Mouse (Mus musculus): ENCODE measurements around the gene Cep350.
"Not testable (repeated sequence)": the region's sequence is repeated elsewhere in the genome, so short reads cannot be mapped to it uniquely, and the experiment has no call there.

Gene Cep350

DNA sequence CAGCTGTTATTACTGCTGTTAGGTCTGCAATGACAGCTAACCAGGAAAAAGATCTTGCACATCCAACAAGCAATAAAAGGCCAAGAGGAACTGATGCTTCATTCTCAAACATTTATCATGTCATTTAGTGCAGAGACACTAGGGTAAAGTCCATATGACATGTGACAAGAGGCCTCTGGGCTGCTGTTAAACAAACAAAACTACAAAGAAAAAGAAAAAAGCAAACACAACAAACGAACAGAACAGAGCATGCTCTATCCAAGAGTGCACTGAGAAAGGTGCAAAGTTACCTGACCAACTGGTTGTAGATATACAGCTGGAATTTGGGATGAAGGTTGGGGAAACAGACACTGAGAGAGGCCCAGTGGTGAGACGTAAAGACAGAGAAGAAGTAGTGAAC is 86.2 kb downstream of the Cep350 start:
- no peak for DNase-seq (ENCODE audit: low read depth)

- DNase-seq (ENCODE audit: low read depth), result not testable (repeated sequence)
Observed at GRCm38 (mm10) chr1:155882646-155883231, 90.3 kb downstream of the Cep350 start.

GRCm38 (mm10) chr1:155879596-155879995 is 93.5 kb downstream of the Cep350 start:
- DNase-seq (ENCODE audit: low read depth), result no peak

GRCm38 (mm10) chr1:155862967-155863366 is 110.1 kb downstream of the Cep350 start:
- DNase-seq (ENCODE audit: low read depth), result peak; percentile 46

GRCm38 (mm10) chr1:155854926-155855702 is 117.9 kb downstream of the Cep350 start:
- DNase-seq (ENCODE audit: low read depth), result no peak

GRCm38 (mm10) chr1:155853009-155853408 is 120.0 kb downstream of the Cep350 start:
- DNase-seq (ENCODE audit: low read depth), result no peak

DNA sequence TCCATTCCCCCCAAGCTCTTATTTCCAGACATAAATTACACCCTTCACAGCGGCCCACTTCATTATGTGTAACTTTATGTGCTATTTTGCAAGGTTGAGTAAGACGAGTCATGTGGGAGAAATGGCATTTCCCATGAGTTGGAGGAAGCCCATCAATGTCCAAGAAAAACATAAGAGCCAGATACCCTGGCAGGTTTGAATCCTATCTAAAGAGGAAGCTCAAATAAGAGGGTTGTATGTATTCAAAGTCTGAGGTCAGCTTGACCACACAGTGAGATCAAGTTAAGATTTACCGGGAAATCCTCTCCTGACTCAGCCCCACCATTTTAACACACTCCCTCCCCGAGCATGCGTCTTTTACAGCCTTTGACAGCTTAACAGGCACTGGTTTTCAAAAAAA is 128.8 kb downstream of the Cep350 start:
- DNase-seq (ENCODE audit: low read depth), result peak; percentile 72

DNA sequence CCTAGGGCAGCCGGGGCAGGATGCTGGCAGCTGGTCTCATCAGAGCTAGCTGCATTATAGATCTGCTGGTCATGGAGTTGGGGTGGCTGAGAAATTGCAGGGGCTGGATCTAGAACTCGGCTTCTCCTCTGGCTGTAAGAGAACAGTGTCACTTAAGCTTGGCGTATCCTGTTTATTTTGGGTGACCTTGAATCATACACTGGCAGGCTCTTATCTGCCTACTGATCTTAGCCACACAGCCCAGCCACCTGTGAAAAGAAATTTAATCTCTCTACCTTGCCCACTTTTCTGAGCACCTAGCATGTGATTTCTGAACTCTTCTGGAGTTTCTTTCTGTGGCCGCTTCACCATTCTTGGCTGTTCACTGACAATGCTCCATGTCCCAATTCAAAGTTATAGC is 129.5 kb downstream of the Cep350 start:
- no peak for DNase-seq (ENCODE audit: low read depth)

- no peak for DNase-seq (ENCODE audit: low read depth)
Observed at GRCm38 (mm10) chr1:155835667-155836066, 137.4 kb downstream of the Cep350 start.

GRCm38 (mm10) chr1:155833610-155834009 is 139.4 kb downstream of the Cep350 start:
- DNase-seq (ENCODE audit: low read depth), result no peak

DNA sequence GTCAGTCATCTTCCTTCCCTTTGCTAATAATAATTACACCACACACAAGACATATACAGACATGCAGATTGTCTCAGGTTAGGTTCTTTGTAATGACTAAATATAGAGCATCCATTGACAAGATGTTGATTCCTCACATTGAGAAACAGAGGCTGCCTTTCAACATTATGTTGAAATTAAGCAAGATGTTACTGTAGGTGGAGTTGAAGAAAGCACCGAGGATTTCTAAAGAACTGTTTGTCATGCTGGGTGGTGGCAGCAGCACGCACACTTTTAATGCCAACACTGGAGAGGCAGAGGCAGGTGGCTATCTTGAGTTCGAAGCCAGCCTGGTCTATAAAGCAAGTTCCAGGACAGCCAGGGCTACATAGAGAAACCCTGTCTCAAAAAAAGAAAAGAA is 141.1 kb downstream of the Cep350 start:
- DNase-seq (ENCODE audit: low read depth), result no peak

DNA sequence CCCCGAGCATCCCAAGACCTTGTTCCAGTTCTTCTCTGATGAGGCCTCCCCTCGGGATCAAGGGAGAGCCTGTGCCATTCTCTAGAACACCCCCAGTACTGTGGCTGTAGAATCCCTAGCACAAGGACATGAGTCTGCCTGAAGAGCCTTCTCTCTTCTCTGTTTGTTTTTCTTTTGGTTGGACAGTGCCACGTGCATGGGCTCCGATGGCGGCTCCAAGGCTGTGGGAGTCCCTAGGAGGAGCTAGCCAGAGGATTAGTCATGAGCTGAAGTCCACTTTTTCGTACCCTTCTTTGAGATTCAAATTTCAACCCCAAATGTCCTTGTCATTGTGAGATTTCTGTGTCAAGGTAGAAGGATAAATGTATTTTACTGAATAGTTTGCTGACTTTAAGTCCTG is 142.2 kb downstream of the Cep350 start:
- DNase-seq (ENCODE audit: low read depth), result no peak

- no peak for DNase-seq (ENCODE audit: low read depth)
Observed at GRCm38 (mm10) chr1:155827703-155828295, 145.3 kb downstream of the Cep350 start.

DNA sequence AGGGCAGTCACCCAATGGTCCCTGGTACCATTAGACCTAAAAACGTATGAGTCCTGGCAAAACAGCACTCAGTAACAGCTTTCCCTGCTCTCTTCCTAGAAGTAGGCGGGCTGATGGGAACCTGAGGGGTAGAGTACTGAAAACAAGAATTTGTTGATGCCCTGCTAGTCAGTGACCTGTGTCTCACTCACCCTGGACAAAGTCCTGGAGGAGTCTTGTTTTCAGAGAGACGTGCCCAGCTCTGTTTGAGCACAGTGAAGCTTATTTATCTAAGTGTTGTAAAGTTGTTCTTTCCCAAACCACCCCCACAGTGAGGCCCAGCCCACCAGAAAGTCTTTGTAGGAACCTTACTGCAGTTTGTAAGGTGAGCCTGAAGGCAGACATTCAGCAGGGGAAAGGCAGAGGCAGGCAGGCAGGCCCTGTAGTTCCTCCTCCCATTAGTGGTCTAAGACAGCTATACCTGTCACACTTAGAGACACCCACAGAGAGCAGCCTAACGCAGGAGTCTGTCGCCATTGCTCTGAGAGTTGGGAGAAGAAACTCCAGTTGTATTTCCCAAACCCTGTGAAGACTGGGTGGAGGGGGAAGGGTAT is 146.2 kb downstream of the Cep350 start:
- DNase-seq (ENCODE audit: low read depth), result no peak

GRCm38 (mm10) chr1:155825940-155826716 is 146.9 kb downstream of the Cep350 start:
- no peak for DNase-seq (ENCODE audit: low read depth)

DNA sequence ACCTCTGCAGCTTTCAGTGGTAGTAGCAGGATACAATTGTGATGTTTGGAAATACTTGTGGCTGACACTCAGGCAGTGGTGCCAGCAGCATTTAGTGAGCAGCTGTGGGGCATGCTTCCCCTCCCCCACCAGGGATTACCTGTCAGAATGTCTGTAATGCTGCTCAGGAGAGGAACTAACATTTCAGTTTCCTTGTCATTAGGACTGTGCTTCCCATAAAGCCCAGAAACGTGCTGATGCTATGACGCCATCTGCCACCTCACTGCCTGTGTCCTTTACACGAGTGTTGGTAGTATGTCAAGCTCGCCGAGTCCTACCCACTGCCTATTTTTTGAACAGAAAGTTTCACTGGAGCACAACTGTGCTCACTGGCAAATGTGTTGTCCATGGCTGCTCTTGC is 152.4 kb downstream of the Cep350 start:
- no peak for DNase-seq (ENCODE audit: low read depth)

DNA sequence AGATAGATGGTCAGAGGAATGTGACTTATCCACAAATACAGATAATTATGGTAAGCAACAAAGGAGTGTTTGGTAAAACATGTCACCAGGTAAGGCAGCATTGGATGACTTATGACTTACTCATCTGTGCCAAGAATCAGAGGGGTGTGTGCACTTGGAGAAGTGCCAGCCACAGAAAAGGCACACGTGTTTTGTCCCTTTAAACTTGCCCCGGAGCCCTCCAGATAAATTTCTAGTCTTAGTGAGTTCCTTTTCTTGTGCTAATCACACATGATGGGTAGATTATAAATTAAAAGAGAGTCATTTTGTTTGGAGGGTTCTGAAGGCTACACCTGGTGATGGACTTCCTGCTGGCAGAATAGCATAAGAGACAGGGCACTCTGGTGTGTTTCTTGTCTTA is 156.9 kb downstream of the Cep350 start:
- no peak for DNase-seq (ENCODE audit: low read depth)

DNA sequence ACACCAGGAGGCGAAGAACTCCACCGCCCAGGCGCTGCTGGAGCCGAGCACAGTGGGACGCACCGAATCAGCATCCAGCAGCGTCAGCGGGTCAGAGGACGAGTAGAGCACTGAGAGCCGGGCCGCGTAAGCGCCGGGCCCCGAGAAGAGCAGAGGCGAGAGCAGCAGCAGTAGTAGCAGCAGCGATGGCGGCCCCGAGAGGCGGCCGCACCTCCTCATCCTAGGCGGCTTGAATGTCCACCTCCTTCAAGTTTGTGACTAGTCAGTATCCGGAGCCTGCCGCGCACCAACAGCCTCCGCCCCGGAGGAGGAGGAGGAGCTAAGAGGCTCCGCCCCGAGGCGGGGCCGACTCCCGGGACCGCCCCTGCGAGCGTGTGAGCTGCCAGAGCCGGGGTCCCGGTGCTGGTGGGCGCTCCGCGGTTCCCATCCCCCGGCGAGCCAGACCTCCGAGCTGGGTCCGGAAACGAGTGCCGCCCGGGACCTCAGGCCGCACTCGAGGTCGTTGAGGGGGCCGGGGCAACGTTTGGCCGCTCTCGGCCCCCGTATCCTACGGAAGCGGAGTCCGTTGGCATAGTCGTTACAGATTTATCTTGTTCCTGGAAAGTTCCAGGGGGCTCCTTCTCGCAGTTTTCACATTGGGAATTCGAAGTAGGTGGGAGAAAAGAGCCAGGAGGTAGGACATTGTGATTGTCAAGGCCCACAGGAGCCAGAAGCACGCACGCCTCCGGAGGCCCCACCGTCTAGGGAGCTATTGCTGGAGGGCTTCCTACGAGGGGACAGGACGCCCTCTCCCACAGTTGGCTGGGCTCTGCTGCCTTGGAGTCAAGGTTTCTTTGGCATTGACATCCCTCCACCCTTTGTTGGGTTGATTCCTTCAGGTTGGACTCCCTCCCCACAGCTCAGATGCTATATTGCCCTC is 160.2 kb downstream of the Cep350 start, which contains the start of gene Qsox1:
Gene Qsox1, minus strand, starts transcription at position 309 of the 919 bp plus-strand sequence.
- DNase-seq (ENCODE audit: low read depth), result peak; percentile 95

DNA sequence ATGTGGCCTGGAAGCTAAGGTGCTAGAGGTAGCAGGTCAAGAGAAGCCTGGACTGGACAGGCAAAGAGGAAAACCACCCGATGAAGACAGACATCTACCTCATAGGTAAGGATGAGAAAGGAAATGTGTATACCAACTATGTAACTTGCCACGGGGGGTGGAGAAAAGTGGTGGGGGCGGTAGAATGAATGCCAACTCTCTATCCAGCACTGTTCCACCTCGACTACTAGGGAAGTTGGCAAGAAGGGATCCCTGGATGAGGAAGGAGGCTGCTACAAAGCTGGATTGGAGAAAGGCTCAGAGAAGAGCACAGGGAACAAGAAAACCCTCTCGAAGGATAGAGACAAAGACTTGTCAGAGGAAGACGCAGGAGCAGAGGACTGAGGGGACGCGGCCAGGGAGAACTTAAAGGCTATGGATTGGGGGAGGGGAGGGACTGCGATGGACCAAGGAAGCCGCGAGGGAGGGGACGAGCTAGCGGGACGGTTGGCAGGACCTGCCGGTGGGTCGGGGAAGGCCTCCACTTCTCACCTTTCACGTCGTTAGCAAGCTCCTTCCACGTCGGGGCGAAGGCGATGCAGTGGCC is 161.0 kb downstream of the Cep350 start:
- no peak for DNase-seq (ENCODE audit: low read depth)

DNA sequence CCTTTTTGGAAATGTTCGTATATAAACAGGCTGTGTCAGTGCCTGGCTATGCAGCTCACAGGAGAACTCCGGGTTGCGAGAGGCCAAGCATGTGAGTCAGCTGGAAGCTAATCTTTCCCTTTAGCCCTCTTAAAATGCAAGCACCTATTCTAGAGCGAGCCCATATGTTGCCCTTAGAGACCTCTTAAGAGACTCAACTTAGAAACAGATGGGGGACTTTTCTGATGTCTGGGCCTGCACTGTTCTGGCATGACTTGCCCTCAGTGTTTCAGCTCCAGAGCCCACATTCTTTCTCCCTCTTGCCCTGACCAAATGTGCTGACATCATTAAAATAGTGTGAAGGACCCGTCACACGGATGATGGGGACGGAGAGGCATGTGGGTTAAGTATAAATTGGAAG is 162.4 kb downstream of the Cep350 start:
- peak; percentile 82 for DNase-seq (ENCODE audit: low read depth)

Data from NIH3T3 (cell line).